Mouse (Mus musculus) adrenal gland, adult 8-10 months (tissue): ENCODE data around the gene Rhox2h. TPM values are rescaled to one million over a fixed set of nuclear protein-coding genes. Genes with fewer than 3 reads are reported as not detected.
"Not testable (repeated sequence)": the region's sequence is repeated elsewhere in the genome, so short reads cannot be mapped to it uniquely, and the experiment has no call there.

ENCODE experiments used
- DNase-seq: peaks from one replicate; pipeline ENCODE4 v3.0.0; 2022
- total RNA-seq, 4 experiments: library from RNA; stranded (reverse); gene quantifications; 2 replicates each; pipeline ENCODE4 v1.2.4; 2022

The Rhox2h gene
- not detected for total RNA-seq

- not testable (repeated sequence) for DNase-seq
Measured at GRCm38 (mm10) chrX:37673177-37673576, at the start of gene Rhox2h. TSS of gene Rhox2h (minus strand) at chrX:37673277.

- DNase-seq = no peak
Measured at GRCm38 (mm10) chrX:37701821-37702387, 28.8 kb upstream of the Rhox2h start.

DNA sequence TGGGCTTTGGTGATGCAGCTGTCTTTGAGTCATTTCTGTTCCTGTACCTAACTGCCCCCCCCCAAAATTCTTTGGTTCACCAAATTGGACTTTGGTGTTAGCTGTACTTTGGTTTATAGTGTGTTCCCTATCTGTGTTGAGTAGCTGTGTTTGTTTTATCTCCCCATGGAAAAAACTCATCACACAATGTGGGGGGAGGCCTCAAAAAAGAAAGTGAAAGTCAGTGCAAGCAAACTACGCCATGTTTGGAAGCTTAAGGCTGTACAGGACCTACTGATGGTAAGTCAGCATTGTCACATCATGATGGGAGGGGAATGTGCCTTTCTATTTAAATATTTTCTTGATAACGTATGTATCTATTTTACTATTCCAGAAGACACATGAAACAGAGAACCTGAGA is 19.2 kb upstream of the Rhox2h start:
- no peak for DNase-seq

DNA sequence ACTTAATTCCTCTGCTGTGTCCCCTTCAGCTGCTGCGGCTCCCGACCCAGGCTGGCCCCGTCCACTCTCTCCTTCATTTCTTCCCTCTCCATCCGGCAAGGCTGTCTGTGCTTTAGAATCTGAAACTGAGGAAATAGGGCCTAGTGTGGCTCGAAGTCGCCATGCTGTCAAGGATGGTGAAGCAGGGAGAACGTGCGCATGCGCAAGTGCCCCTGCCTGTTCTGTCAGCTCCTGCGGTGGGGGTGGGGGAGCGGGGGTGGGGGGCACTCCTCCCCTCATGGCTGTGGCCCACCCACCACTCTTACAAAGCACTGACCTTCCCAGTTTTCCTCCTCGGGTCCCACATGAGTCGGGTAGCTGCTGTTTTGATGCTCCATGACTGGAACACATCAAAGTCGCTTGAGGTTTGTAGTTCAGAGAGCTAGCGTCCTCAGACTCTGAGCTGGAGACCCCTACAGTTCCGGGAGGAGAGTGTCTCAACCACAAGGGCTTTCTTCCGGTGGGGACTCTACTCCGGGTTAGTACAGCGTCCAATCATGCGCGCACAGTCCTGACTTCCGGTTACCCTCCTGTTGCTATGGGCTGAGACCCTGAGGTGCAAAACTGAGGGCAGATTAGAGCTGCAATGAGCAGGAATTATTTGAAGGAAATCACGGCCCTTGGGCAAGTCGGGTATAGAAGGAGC is 10.1 kb upstream of the Rhox2h start:
- no peak for DNase-seq

GRCm38 (mm10) chrX:37668664-37669063 is 4.4 kb downstream of the Rhox2h start, which contains the start of gene Rhox3h:
TSS of gene Rhox3h (minus strand) at chrX:37668764.
- not testable (repeated sequence) for DNase-seq

DNA sequence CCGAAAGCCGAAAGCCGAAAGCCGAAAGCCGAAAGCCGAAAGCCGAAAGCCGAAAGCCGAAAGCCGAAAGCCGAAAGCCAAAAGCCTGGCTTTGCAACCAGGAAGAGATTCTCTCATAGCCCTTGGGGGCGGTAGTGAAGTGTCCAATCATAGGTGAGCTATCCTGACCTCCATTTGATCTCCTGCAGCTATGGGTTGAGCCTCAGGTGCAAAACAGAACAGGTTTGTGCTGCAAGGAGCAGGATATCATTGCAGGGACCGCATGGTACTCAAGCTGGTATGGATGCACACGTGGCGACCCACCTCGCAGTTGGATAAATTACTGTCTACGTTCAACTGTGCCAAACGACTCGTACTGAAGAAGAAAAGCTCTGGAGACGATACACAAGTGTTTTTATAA is 21.9 kb downstream of the Rhox2h start, which contains the start of gene Rhox4g:
Gene Rhox4g, minus strand, starts transcription at position 101 of the 400 bp plus-strand sequence.
- DNase-seq = not testable (repeated sequence)

GRCm38 (mm10) chrX:37643370-37643769 is 29.7 kb downstream of the Rhox2h start, which contains the start of gene Rhox2g:
TSS of gene Rhox2g (minus strand) at chrX:37643470.
- not testable (repeated sequence) for DNase-seq

DNA sequence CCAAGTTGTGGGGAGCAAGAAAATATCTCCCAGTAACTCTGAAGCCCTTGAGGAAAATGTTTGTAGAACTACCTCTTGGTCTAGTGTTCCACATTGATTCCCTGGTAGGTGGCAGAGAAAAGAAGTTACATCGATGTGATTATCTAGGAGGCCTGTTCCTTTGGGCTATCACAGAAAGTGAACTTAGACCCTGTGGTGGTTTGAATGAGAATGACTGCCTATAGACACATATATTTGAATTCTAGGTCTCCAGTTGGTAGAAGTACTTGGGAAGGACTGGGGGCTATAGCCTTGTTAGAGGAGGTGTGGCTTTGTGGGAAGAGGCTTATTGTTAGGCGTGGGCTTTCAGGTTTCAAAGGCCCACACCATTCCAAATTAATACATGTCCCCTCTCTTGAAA is 44.6 kb downstream of the Rhox2h start, which contains the start of gene Rhox3g:
Gene Rhox3g, minus strand, starts transcription at position 101 of the 400 bp plus-strand sequence.
- DNase-seq = not testable (repeated sequence)

Other genes with a start within 250 kb of the Rhox2h start
- gene Rhox4b, start 240.8 kb downstream of the Rhox2h start, total RNA-seq = not detected
- not detected for gene Rhox2c, start 219.6 kb downstream of the Rhox2h start, total RNA-seq
- not detected for gene Rhox3c, start 214.7 kb downstream of the Rhox2h start, total RNA-seq
- gene Rhox4c, start 192.9 kb downstream of the Rhox2h start, total RNA-seq = not detected
- gene Rhox2d, start 179.8 kb downstream of the Rhox2h start, total RNA-seq = not detected
- gene Rhox4d, start 158.9 kb downstream of the Rhox2h start, total RNA-seq = not detected
- gene Rhox2e, start 142.8 kb downstream of the Rhox2h start, total RNA-seq = not detected
- gene Rhox3e, start 131.3 kb downstream of the Rhox2h start, total RNA-seq = not detected
- not detected for gene Rhox4e, start 115.9 kb downstream of the Rhox2h start, total RNA-seq
- gene Rhox2f, start 101.9 kb downstream of the Rhox2h start, total RNA-seq = not detected
- not detected for gene Rhox3f, start 92.3 kb downstream of the Rhox2h start, total RNA-seq
- gene Rhox4f, start 65.6 kb downstream of the Rhox2h start, total RNA-seq = not detected
- not detected for gene Rhox3g, start 44.7 kb downstream of the Rhox2h start, total RNA-seq
- gene Rhox2g, start 29.8 kb downstream of the Rhox2h start, total RNA-seq = not detected
- not detected for gene Rhox4g, start 21.9 kb downstream of the Rhox2h start, total RNA-seq
- gene Rhox3h, start 4.5 kb downstream of the Rhox2h start, total RNA-seq = not detected
- not detected for gene Rhox5, start 131.6 kb upstream of the Rhox2h start, total RNA-seq
- gene Rhox6, start 153.6 kb upstream of the Rhox2h start, total RNA-seq = not detected
- gene Rhox7a, start 158.4 kb upstream of the Rhox2h start, total RNA-seq = not detected
- not detected for gene Rhox8, start 205.7 kb upstream of the Rhox2h start, total RNA-seq
- gene Rhox7b, start 224.0 kb upstream of the Rhox2h start, total RNA-seq = not detected
- gene Rhox9, start 228.5 kb upstream of the Rhox2h start, total RNA-seq = not detected